Comparison of ENCODE assay signal across 27 mouse cellular contexts in genomic region chr8:84019738-84020137, GRCm38 (mm10). TPM values are rescaled to one million over a fixed set of nuclear protein-coding genes. Genes with fewer than 3 reads are reported as not detected.
"Had no signal": no experiment of that assay in that cellular context is flagged by ENCODE, and none has a peak within 500 bp of the region (broad histone marks: within the 10 kb centered on the region; RNA-seq: fewer than 3 reads in every experiment).

No protein-coding gene starts in this region.

- DNase-seq: gastrocnemius, adult 2 months; gastrocnemius, postnatal 10 days; gastrocnemius, postnatal 25 days; heart, adult 18-20 months; heart, postnatal 10 days; heart, postnatal 4 days; kidney, adult 11 months; kidney, adult 8-10 months; kidney, postnatal 10 days; kidney, postnatal 25 days; kidney, postnatal 4 days; left cerebral cortex, postnatal 4 days had no signal

- ATAC-seq: hindbrain, postnatal 0 days; intestine, embryonic 16.5 days; liver, embryonic 12.5 days had no signal

- H3K4me2 ChIP-seq: heart, embryonic 12.5 days; hindbrain, embryonic 12.5 days; hindbrain, embryonic 14.5 days; limb, embryonic 13.5 days; limb, embryonic 15.5 days; liver, embryonic 12.5 days had no signal

- H3K36me3 ChIP-seq: heart, embryonic 10.5 days; heart, embryonic 12.5 days; hindbrain, embryonic 10.5 days; hindbrain, embryonic 12.5 days; limb, embryonic 13.5 days; limb, embryonic 15.5 days; liver, embryonic 12.5 days had no signal

- H3K4me3 ChIP-seq: gastrocnemius, adult 2 months; heart, embryonic 10.5 days; heart, embryonic 12.5 days; hindbrain, embryonic 10.5 days; hindbrain, embryonic 12.5 days; layer of hippocampus, adult 2 months; limb, embryonic 13.5 days; limb, embryonic 15.5 days; liver, embryonic 12.5 days had no signal

- H3K9ac ChIP-seq: heart, embryonic 12.5 days; hindbrain, embryonic 12.5 days; hindbrain, embryonic 14.5 days; limb, embryonic 13.5 days; limb, embryonic 15.5 days; liver, embryonic 12.5 days; liver, embryonic 14.5 days had no signal

- H3K9me3 ChIP-seq: heart, embryonic 10.5 days; hindbrain, embryonic 12.5 days; limb, embryonic 13.5 days; limb, embryonic 15.5 days; liver, embryonic 12.5 days had no signal

- H3K27ac ChIP-seq: gastrocnemius, adult 2 months; heart, embryonic 10.5 days; hindbrain, embryonic 10.5 days; hindbrain, embryonic 12.5 days; hindbrain, embryonic 14.5 days; hindbrain, postnatal 0 days; layer of hippocampus, adult 2 months; limb, embryonic 13.5 days; limb, embryonic 15.5 days; liver, embryonic 12.5 days; liver, embryonic 14.5 days had no signal

RNA-seq across cellular contexts. Expression of gene Palm3, which starts 1.5 kb away (rescaled TPM):
- total RNA-seq: granulocyte monocyte progenitor cell, adult 5-6 weeks; liver, adult 2 months had no signal
- polyA plus RNA-seq: liver, adult 2 months had no signal

RNA-seq across cellular contexts. Expression of gene 2210011C24Rik, which starts 7.8 kb away (rescaled TPM):
- total RNA-seq: granulocyte monocyte progenitor cell, adult 5-6 weeks; layer of hippocampus, postnatal 10 days; left cerebral cortex, postnatal 4 days had no signal
- polyA plus RNA-seq: heart, embryonic 12.5 days; hindbrain, embryonic 10.5 days; hindbrain, embryonic 12.5 days; liver, embryonic 12.5 days; liver, embryonic 14.5 days had no signal

RNA-seq across cellular contexts. Expression of gene 1700067K01Rik, which starts 18.4 kb away (rescaled TPM):
- total RNA-seq: granulocyte monocyte progenitor cell, adult 5-6 weeks; heart, postnatal 10 days; hindbrain, postnatal 0 days had no signal
